Mouse (Mus musculus): ENCODE data around the gene Dip2c. TPM values are rescaled to one million over a fixed set of nuclear protein-coding genes. Genes with fewer than 3 reads are reported as not detected.

Dip2c gene
- total and polyA plus RNA-seq, 3 experiments, result 0.04 to 0.14 (median 0.08) TPM

DNA sequence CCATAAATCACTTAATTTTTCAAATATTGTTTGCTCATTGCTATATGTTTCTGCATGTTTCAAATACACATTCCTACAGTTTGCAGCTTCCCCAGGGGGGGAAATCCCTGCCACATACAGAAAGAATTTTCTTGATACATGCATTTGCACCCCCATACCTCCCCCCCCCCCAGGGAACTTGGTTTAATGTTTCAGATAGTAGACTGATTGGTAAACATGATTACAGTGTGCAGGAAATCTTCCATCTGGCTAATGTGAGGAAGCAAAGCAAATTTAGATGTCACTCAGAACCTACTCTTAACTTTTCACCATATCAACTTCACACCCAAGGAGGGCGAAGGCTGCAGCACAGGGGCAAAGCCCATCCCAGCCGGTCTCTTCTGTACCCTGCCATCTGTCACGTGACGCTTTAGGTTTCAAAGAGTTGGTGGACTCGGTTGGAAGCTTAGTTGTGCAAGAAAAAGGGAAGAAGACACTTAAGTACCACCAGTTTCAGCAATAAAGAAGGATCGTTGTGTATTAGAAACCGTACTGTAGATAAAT is 391.7 kb downstream of the Dip2c start:
- no peak for DNase-seq (ENCODE audit: extremely low read depth)
- Histone ChIP-seq H3K4me3 (replicated peaks in 1 of 3; ENCODE audit: low read depth in 2 of 3, low read length in 2 of 3, poor library complexity in 1 of 3) (no peak overlapping the region), H3K9me3 (replicated peaks; ENCODE audit: low read length) (no peaks in the 10 kb centered on the region), H3K79me2 (replicated peaks; ENCODE audit: control insufficient read depth, extremely low read depth, insufficient read depth, poor library complexity, severe bottlenecking) (no peaks in the 10 kb centered on the region), H3K4me2 (ENCODE audit: insufficient read depth, low read depth, poor library complexity, severe bottlenecking) (no peak overlapping the region), H3K27ac (ENCODE audit: insufficient read depth, low read depth) (no peak overlapping the region), H3K9ac (ENCODE audit: insufficient read depth, low read depth) (no peak overlapping the region), H3K4me1 (ENCODE audit: control insufficient read depth in 1 of 2, insufficient read depth in 2 of 2) (no peaks in the 10 kb centered on the region), H3K36me3 (replicated peaks in 1 of 2; ENCODE audit: control insufficient read depth in 1 of 2, insufficient read depth in 1 of 2, low read length in 1 of 2) (no peaks in the 10 kb centered on the region), H3K27me3 (replicated peaks) (no peaks in the 10 kb centered on the region)
- in situ Hi-C loops (cut with MboI; ENCODE audit: low pct_ligation_motif_present, low pct_unique_long_range_greater_than_20kb, low sequenced_read_pairs) (no loop called here), dilution Hi-C loops (cut with MboI; ENCODE audit: extremely low pct_ligation_motif_present, extremely low pct_unique_long_range_greater_than_20kb, low sequenced_read_pairs) (no loop called here)
- TF ChIP-seq ELF1 (IDR thresholded peaks at IDR 0.05; ENCODE audit: low read depth, low read length) (no peak), SMC3 (IDR thresholded peaks at IDR 0.05; ENCODE audit: low read depth, low read length) (no peak), SIN3A (IDR thresholded peaks at IDR 0.05; ENCODE audit: low read length) (no peak), TCF12 (IDR thresholded peaks at IDR 0.05; ENCODE audit: low read depth, low read length) (no peak), USF2 (conservative IDR thresholded peaks at IDR 0.05; ENCODE audit: low read depth, low read length) (peak; percentile 27; the same call in 1 of the 2 replicates), JUND (conservative IDR thresholded peaks at IDR 0.05; ENCODE audit: low read depth, low read length) (no peak), TBP (conservative IDR thresholded peaks at IDR 0.05; ENCODE audit: low read depth, low read length) (no peak), BHLHE40 (IDR thresholded peaks at IDR 0.05; ENCODE audit: low read depth, low read length) (peak; percentile 33; the same call in 1 of the 2 replicates), USF1 (IDR thresholded peaks at IDR 0.05; ENCODE audit: low read depth, low read length) (peak; percentile 32), IRF4 (IDR thresholded peaks at IDR 0.05; ENCODE audit: low read depth, low read length) (no peak), KAT2A (IDR thresholded peaks at IDR 0.05; ENCODE audit: insufficient replicate concordance, low read length) (no peak), EP300 (IDR thresholded peaks at IDR 0.05; ENCODE audit: low read length) (no peak), ZKSCAN1 (IDR thresholded peaks at IDR 0.05; ENCODE audit: borderline replicate concordance, low read depth, low read length) (no peak)

DNA sequence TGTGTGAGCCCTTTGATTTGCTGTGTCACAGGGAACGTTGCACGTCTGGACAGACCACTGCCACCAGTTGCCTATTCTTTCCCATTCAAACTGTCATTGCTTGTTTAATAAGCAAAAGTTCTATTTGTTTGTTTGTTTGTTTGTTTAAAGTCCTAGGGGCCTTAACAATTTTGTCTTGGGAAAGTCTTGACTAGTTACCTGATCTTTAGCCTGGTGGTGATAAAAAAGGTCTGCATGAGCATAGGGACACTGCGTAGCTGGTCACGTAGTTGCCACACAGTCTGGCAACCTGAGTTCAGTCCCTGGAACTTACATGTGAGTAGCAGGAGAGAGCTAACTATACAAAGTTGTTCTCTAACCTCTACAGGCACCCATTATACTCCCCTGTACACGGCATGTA is 392.9 kb downstream of the Dip2c start:
- in situ Hi-C loops (cut with MboI; ENCODE audit: low pct_ligation_motif_present, low pct_unique_long_range_greater_than_20kb, low sequenced_read_pairs), result no loop called here

More for the DNA sequence above, 392.9 kb downstream of the Dip2c start:
- Histone ChIP-seq H3K27ac (ENCODE audit: insufficient read depth, low read depth) (no peak overlapping the region), H3K36me3 (replicated peaks in 1 of 2; ENCODE audit: control insufficient read depth in 1 of 2, insufficient read depth in 1 of 2, low read length in 1 of 2) (no peaks in the 10 kb centered on the region), H3K27me3 (replicated peaks) (no peaks in the 10 kb centered on the region), H3K4me1 (ENCODE audit: control insufficient read depth in 1 of 2, insufficient read depth in 2 of 2) (no peaks in the 10 kb centered on the region), H3K9ac (ENCODE audit: insufficient read depth, low read depth) (no peak overlapping the region), H3K4me2 (ENCODE audit: insufficient read depth, low read depth, poor library complexity, severe bottlenecking) (no peak overlapping the region), H3K9me3 (replicated peaks; ENCODE audit: low read length) (no peaks in the 10 kb centered on the region), H3K79me2 (replicated peaks; ENCODE audit: control insufficient read depth, extremely low read depth, insufficient read depth, poor library complexity, severe bottlenecking) (no peaks in the 10 kb centered on the region), H3K4me3 (replicated peaks in 1 of 3; ENCODE audit: low read depth in 2 of 3, low read length in 2 of 3, poor library complexity in 1 of 3) (no peak overlapping the region)
- no peak for DNase-seq (ENCODE audit: extremely low read depth)
- dilution Hi-C loops (cut with MboI; ENCODE audit: extremely low pct_ligation_motif_present, extremely low pct_unique_long_range_greater_than_20kb, low sequenced_read_pairs), result no loop called here
- TF ChIP-seq ELF1 (IDR thresholded peaks at IDR 0.05; ENCODE audit: low read depth, low read length) (no peak), CHD1 (IDR thresholded peaks at IDR 0.05; ENCODE audit: low read depth, low read length) (no peak), EP300 (IDR thresholded peaks at IDR 0.05; ENCODE audit: low read length) (no peak), SMC3 (IDR thresholded peaks at IDR 0.05; ENCODE audit: low read depth, low read length) (no peak), CTCF (conservative IDR thresholded peaks at IDR 0.05 in 1 of 2, IDR thresholded peaks at IDR 0.05 in 1 of 2; ENCODE audit: low read depth in 2 of 2, low read length in 2 of 2) (no peak), E2F4 (IDR thresholded peaks at IDR 0.05; ENCODE audit: insufficient replicate concordance, low read depth, low read length) (no peak), RAD21 (IDR thresholded peaks at IDR 0.05; ENCODE audit: low read depth, low read length) (no peak), TCF12 (IDR thresholded peaks at IDR 0.05; ENCODE audit: low read depth, low read length) (no peak), MXI1 (IDR thresholded peaks at IDR 0.05; ENCODE audit: low read depth, low read length) (no peak)
